Mouse (Mus musculus): ENCODE measurements around the gene Tpt1. TPM values are rescaled to one million over a fixed set of nuclear protein-coding genes. Genes with fewer than 3 reads are reported as not detected.

The Tpt1 gene
- polyA plus RNA-seq, 1 experiment from 2014 or later = 883 TPM

Other genes starting within 250 kb of the Tpt1 start
- not detected in 2 replicates for gene Erich6b, start 202.8 kb upstream of the Tpt1 start, polyA plus RNA-seq (2014; fragmentation: Nextera tagmentation; extraction: Ambion mirVana)
- 19.6 and 25.4 TPM in 2 replicates for gene Cog3, start 90.6 kb upstream of the Tpt1 start, polyA plus RNA-seq (2014; fragmentation: Nextera tagmentation; extraction: Ambion mirVana)
- gene Slc25a30, start 58.1 kb upstream of the Tpt1 start, polyA plus RNA-seq (2014; fragmentation: Nextera tagmentation; extraction: Ambion mirVana) = 13.4 and 15.6 TPM in 2 replicates
- 10.0 and 10.9 TPM in 2 replicates for gene Kctd4, start 109.9 kb downstream of the Tpt1 start, polyA plus RNA-seq (2014; fragmentation: Nextera tagmentation; extraction: Ambion mirVana)
- 40.1 and 44.3 TPM in 2 replicates for gene Gtf2f2, start 165.8 kb downstream of the Tpt1 start, polyA plus RNA-seq (2014; fragmentation: Nextera tagmentation; extraction: Ambion mirVana)